Mouse (Mus musculus): ENCODE measurements at regions not wholly inside any gene's neighbourhood (a gene's known extent, or its start where the extent isn't known, plus 50 kb on each side); places are given as distances from the start of the nearest gene placed in this dataset.
A peak's percentile ranks its signal among the peaks of the same experiment; 100 is the strongest.

GRCm38 (mm10) chr7:93646658-93647057 lies 567.0 kb downstream of the Fam181b start:
- DNase-seq: peak; percentile 2

GRCm38 (mm10) chr7:93665805-93666204 lies 586.1 kb downstream of the Fam181b start:
- DNase-seq: no peak

GRCm38 (mm10) chr7:93671827-93672226 lies 592.2 kb downstream of the Fam181b start:
- no peak for DNase-seq

GRCm38 (mm10) chr7:93672496-93672895 lies 592.8 kb downstream of the Fam181b start:
- no peak for DNase-seq

Data from right cerebral cortex, adult 18-20 months (tissue).